Mouse (Mus musculus) forelimb bud, embryonic 11.5 days (tissue): ENCODE data around the gene Tspan18.

Experiments
- DNase-seq: peaks from one replicate; pipeline ENCODE4 v3.0.0-alpha.2; 2012; ENCODE audit warnings: low read depth, low spot score

Gene Tspan18

DNA sequence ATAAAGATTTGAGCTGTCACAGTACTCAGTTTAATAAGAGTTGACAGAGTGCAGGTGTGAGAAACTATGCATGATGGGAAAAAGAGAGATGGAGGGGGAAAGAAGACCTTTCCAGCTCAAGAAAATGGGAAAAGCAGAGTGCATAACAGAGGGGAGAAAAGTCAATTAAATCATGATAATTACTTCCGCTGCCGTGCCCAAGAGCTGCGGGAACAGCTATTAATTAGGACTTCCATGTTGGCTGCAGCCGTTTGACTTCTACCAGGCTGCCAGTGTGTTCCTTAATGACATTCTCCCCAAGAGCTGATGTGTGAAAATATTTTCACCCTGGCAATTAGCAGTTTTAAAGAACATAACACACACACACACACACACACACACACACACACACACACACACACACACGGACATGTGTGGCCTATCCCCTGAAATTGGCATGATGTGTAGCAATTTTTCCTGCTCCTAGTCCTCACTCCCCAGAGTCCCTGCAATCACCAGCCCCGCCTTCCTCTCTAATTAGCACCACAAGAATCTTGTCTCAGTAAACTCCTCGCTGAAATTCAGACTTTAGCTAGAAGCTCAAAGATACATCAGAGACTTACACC is 67.6 kb downstream of the Tspan18 start:
- DNase-seq = no peak

DNA sequence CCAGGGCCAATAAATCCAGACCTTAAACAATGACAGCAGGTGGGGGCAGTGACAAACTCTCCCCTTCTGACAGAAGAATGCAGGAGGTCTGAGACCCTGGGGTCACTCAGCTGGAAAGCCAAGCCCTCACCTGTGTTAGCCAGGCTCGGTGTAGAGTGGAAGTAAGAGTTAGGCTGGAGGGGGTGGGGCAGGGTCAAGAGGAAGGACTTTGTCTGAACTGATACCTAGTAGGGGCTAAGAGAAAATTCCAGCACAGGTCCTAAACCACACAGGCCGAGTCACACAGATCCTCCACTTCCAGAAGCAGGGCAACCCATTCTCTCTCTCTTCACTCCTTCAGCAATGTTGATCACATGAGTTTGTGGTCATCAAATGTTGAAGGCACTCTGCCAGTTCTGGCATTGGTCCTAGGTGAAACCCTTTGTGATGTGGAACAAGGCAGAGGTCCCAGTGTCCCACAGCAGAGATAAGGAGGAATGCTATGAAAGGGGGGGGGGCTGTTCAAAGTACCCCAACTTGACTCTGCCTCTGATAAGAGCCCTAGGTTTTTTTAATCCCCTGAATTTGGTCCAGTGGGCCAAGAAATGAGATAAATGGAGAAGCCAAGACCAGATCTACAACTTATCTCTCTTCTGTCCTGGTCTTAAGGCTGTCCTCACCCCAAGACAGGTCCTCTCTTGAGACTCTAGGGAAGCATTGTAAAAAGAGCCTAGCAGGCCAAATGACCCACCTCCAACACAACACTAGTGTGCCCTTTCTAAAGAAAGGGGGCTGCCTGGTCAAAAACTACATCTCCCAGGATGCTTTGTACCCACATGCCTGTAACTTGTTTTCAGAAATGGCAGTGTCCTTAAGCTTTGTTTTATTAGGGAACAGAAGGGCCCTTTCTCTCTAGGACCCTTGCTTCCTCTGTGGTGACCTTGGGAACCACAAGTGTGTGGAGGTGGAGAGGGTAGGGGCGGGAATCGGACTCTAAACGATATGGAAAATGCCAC is 71.7 kb downstream of the Tspan18 start:
- no peak for DNase-seq

DNA sequence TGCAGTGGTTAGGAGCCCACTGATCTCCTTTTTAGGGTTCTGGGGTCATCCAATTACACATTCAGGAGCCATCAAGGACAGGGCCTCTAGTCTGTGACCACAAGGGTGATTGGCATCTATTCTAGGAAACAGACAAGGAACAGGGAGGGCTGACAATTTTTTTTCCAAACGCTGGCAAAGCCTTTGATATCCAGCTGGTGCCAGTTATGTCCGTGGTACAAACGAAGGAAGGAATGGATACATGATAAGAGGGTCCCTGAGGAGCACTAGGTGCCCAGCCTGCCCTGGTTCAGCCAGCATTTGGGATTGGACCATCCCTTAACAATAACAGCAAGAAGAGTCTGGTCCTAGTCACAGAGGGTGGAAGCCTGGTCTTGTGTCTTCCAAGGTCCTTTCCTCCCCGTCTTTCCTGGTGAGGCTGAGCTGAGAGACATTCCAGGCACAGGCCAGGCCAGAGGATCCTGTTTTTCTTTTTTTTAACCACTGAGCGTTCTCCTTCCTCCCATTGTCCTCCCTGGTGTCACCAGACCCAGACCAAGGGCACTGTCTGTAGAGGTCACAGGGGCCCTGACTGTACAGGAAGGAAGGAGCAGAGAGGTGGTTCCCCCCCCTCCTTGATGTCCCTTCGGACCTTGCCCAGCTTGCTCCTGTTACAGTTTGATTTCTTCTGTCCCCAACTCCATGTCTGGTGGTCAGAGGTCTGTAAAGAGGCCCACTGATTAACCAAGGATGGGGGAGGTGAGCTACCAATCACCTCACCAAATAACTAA is 72.6 kb downstream of the Tspan18 start:
- no peak for DNase-seq

DNA sequence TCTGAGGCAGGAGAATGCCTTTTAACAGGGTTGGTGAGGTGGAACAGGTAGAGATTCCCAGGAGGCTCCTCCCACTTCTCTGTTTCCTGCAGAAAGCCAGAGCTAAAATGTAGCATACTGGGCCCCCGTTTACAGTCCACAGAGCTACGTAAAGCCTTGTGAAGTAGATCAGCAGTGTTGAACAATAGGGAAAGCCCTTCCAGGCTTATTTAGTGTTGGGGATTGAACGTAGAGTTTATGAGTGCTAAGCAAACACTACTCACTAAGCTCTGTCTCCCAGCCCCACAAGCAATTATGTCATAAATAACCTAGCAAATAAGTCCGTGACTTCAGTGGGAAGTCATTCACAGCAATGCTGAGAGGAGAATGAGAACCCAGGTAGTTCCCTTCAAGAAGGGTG is 76.7 kb downstream of the Tspan18 start:
- DNase-seq = no peak

DNA sequence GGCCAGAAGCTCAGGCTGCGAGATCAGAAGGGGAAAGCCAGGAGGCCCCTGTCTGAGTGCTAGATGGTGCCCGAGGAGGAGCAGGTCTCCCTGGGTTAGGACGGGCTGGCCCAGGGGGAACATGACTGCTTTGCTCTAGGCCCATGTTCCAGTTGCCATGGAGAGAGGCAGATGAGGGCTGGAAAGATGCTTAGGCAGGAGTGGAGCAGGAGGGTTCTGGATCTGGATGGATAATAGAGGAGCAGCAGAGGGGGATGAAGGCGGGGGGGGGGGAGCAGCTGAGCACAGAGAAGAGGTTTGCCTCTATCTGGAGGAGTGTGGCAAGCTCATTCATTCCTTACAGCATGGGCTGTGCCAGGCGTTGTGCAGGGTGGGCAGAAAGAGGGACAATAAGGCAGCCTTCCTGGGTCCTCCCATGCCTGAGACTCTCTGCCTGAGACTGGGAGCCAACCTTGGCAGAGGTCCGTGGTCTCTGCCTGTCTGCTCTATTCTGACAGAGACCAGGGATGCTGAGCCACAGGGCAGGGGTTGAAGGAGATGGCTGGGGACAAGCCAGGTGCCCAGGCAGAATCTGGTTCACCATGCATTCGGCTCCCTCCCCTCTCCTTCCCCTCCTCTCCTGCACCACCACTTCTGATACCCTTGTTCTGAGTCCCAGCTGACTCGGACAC is 77.4 kb downstream of the Tspan18 start:
- DNase-seq = no peak

DNA sequence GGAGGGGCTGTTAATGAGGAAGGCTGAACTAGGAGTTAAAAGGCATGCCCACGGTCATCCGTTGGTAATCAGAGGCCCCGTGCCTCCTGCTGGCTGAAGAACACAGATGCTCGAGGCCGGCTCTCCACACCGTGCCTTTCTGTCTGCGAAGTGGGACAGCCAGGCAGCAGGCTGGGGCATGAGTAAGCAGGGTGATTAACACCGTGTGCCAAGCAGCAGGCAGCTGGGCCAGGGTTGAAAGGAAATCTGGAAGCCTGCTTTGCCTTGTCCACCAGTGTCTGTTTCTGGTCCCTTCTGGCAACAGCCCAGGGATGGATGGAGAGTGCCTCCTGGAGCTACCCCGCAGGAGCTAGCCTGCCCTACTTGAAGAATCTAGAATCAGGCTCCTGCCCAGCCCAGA is 81.9 kb downstream of the Tspan18 start:
- no peak for DNase-seq

DNA sequence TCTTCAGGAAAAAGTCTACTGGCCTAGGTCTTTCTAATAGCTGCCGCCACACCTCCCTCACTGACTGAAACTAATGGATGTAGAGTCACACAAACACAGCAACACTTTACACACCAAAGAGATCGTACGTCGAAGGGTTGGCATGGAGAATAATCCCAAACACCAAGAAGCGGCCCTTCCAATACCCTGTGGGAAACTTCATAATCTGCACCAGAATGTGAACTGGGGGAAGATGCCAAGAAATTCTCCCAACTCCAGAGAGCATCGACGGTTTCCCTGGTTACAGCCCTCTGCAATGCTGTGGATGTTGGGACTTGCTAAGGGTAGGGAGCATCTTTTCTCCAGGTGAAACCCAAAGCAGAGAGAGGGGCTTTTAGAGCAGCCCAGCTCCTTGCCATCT is 83.7 kb downstream of the Tspan18 start:
- DNase-seq = no peak

DNA sequence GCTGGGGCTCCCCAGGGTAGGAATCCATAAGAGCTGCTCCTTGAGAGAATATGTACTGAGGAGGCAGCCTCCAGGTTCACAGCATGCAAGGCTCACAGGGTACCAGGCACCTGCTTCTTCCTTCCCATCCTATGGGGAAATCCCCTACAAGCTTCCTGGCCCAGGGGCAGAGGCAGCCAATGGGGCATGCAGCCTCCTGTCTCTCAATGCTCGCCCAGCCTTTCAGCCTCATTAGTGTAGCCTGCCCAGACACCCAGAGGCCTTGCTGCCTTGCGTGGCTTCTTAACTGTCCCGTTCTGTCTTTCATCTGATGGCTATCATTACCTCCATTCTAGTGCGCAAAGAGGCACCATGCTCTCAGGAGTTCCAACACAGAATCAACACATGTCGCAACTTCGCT is 85.2 kb downstream of the Tspan18 start:
- DNase-seq = no peak

DNA sequence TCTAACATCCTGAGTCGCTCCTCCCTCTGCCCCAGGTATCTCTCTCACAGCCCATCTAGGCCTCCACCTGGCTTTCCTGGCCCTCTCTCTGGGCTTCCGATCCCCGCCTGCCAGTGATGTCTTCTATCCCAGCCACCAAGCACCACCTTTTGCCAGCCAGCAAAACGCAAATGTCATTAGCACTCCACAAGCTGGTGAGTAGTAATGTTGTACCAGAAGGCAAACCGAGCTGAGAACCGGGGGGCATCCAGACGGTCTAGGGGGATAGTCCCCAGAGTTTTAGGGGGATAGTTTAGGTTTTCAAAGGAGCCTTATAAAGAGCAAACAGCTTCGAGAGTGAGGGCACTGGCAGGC is 90.2 kb downstream of the Tspan18 start:
- no peak for DNase-seq

DNA sequence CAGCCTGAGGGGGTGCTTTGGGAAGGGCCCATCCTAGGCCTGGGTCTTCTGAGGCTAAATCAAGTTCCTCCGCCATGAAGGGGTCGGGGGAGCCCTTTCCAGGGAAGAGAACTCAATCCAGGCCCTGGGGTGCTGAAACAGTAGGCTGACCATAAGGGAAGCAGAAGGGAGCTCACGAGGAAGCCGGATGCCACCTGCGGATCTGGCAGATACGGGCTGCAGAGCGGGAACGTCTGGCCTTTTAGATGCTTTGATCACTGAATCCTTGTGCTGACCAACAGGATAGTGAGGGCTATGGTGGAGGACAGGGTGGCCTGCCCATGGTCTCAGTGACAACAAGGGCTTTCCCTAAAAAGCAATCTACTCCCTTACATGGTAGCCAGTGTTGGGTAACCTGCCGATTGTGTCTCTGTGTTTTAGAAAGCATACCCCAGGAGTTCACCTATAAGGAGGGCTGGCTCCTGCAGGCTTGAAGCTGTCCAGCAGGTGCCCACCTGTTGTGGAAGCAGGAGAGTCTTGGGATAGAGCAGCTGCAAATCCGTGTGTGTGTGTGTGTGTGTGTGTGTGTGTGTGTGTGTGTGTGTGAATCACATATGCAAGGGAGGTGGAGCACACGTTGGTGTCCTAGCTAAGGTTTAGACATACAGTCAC is 90.7 kb downstream of the Tspan18 start:
- DNase-seq = no peak

DNA sequence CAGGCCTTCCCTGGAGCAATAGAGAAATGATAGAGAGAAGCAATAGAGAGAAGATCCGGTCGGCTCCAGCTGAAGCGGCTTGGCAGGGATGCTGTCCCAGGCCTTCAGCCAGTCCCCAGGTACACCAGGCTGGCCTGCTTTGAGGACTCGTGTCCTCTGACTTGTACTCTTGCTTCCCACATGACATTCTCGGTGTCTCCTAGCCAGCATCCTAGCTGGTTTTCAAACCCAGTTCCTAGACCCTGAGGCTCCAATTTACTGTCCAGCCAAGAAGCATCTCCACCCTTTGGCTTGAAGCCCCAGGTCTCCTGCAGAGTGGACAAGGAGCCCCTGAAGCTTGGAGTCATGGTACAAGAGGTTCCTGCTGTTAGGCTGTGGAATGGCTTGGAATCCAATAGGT is 92.1 kb downstream of the Tspan18 start:
- no peak for DNase-seq

DNA sequence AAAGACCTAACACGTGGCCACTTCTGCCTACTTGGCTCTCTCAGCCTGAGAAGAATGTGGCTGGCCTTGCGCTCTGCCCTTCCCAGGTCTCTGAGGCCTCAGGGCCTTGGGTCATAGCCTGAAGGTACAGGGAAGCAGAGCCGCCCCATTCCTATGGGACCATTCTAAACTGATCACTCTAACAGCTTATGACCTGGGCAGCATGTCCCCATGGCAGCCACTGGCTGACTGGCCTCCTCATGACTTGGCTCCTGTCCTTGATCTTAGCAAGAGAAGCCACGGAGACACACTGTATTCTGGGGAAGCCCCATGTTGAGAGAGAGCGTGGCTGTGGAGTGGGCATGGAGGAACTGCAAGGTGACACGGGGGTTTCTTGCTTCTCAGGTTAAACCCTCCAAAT is 95.4 kb downstream of the Tspan18 start:
- DNase-seq = no peak

DNA sequence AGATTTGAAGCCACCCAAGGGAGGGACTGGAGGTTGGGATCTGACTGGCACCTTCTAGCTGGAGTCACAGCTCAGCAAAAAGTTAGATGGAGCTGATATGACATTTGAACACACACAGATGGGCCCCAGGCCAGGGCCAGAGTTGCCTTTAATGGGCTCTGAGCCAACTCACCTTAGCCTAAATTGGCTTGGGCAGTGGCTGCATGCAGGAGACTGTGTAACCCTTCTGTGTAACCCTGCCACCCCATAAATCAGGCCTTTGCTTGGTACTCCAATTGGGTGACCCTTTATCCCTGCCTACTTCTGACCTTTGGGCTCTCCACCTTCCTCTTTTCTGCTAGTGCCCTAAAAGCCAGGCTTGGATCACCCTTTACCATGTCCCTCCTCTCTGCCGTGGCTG is 97.2 kb downstream of the Tspan18 start:
- no peak for DNase-seq

DNA sequence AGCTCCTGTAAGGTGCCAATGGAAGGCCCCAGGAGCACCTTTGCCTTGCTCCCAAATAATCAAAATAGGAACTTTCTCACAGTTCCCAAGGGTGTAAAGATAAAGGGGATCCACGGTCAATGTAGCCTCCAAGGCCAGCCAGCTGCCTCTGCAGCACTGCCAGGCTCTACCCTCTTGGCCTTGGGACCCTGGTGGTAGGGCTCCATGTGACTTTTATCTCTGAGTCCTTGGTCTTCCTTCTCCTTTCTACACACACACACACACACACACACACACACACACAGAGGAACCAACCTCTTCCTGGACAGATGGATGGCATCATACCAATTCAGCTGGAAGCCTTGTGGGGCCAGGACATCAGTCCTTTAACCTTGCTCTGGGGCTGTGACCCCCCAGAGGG is 102.2 kb downstream of the Tspan18 start:
- DNase-seq = no peak

DNA sequence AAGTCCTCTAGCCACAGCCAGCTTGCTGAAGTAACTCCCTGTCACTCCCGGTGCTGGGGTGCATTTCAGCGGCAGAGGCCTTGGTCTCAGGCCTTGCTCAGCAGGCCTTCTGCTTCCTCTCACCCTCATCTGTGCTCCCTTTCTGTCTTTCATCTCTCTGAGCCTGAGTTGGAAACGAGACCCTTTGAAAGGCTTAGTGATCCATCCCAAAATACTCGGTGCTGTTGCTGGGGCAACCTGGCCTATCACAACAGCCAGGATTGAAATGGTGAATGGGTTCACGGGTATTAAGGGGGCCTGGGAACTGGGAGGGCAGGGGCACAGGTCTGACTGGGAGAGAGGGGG is 105.9 kb downstream of the Tspan18 start:
- no peak for DNase-seq

DNA sequence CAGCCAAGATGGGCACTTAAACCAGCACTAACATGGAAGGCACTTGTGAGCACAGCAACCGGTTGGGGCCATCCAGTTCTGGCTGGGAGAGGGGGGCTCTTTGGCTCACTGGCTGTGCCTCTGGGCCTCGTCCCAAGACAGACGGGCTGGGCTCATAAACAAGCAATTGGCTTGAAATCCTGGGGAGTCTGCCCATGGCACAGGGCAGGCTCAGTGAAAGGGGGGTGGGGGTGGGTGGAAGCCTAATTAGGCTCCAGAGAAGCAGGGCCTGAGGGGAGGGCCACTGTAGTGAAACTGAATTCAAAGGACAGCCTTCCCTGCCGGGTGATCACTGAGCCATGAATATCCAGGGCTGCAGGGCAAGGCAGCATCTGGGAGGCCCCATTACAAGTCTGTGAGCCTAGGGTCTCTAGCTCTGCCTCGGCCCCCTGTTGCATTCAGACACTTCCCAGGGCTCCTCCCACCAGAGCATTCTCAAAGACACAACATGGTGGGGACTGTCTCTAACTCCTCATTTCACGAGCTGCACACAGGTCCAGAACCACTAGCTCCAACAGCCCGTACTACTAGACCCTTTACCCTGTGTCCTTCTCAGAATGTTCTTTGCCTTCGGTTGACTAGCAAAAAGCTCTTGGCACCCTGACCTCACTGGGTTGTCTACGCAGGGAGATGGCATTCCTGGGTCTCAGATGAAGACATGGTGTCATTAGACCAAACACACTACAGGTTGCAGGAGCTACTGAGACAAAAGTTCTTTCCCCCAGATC is 106.4 kb downstream of the Tspan18 start:
- DNase-seq = peak; percentile 64

DNA sequence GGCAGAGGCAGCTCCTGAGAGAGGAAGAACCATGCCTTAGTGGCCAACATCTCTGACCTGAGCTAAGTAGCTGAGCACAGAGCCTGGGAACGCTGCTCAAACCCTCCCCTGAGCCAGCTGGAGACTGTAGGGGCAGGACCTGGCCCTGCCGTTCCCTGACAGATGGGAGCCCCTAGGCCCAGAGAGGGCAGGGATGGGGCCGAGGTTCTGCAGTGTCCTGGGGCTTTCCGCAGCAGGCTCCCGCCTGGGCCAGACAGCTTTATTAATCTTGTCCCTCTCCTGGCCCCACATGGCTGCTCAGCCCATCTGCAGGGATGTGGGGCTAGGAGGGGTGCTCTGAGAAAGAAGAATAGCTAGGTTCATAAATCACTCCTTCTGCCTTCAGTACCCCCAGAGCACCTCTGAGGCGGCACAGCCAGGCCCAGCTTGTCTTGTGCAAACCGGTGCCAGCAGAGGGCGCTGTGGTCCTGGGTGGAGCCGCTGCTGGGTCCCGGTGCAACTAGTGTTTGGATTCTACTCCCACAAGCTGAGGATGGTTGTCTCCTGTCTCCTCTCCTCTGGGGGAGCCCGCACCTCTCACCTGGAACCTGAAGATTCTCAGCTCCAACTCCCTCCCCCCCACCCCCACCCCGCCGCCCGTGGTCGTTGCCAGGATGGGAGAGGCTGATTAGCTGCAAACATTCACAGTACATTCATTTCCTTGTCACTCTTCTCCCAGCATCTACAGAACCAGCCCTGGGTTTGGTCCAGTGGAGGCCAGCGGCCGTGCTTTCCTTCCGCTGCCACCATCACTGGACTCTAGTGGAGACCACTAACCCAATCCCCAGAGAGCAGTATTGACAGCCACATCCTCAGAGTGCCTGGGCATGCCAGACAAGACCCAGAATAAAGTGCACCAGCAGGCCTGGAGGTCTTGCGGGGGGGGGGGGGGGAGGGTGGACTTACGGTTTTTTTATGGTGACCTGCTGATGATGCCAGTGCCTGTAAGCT is 107.4 kb downstream of the Tspan18 start:
- peak; percentile 85 for DNase-seq

DNA sequence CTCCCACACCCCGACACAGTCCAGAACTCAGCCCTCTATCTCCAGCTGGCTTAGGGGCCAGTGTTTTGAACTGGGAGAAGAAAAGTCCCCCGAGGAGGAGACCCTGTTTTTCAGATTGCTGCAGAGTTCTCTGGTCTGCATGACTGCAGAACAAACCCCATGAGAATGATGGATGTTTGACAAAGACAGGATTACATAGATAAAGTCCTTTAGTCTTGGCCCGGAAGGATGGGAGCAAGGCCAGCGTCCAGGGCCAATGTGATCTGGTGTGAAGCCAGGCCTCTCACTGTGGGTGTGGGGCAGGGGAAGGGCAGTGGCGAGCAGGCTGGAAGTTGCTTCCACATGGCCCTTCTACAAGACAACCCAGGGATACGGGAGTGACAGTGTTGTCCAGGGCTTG is 110.8 kb downstream of the Tspan18 start:
- no peak for DNase-seq

DNA sequence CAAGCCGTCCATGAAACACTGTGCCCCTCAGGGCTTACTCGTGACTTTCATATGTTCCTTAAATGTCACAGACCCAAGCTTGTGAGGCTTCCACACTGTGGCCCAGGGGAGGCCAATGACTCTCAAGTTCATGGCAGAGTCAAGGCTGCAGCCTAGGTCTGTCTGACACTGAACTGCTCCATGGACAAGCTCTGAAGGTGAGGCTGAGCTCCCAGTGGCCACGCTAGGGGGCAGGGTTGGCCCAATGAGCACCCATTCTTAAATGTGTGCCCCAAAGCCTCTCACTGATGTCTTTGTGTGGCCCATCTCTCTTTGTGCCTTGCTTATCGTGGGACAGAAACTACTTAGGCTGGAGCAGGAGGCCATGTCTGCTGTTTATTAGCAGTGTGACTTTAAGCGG is 113.9 kb downstream of the Tspan18 start:
- DNase-seq = no peak

DNA sequence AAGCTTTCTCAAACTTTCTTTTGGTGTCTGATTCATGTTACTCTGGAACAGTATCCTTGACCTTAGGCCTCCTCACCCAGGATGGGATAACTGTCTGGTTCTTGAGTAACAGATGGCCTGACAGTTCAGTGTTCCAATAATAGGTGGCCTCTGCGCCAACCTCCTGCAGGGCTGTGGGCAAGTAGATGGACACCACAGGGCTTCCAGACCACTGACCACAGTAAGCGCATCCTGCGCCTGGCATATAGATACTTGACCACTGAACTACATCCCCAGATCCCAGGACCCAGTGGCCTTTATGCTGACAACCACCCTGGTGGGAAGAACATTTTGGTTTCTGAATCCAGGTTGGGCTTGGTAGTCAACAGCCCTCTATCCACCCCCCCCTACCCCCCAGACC is 114.7 kb downstream of the Tspan18 start:
- DNase-seq = no peak
